ENCODE assay signal across 8 mouse cellular contexts in genomic region chr16:30599491-30600268, GRCm38 (mm10). TPM values are rescaled to one million over a fixed set of nuclear protein-coding genes. Genes with fewer than 3 reads are reported as not detected.
A peak's percentile ranks its signal among the peaks of the same experiment; 100 is the strongest.
DNase-seq lines count a peak whose midpoint lies in the region; ATAC-seq lines count a peak whose summit lies in the region.

Gene Fam43a (plus strand): TSS chr16:30599723.

- peak within 1 kb of the TSS; percentile 79 for H3K9ac ChIP-seq in hindbrain, embryonic 13.5 days

- H3K27ac ChIP-seq in hindbrain, embryonic 13.5 days = peak within 1 kb of the TSS; percentile 74

- H3K4me3 ChIP-seq in hindbrain, embryonic 13.5 days = peak within 1 kb of the TSS; percentile 71

- DNase-seq in NIH3T3 (ENCODE audit: low read depth) = peak; percentile 95
- peak; percentile 94 for DNase-seq in cerebellum, adult 9-11 months
- DNase-seq in frontal cortex, postnatal 25 days (ENCODE audit: low spot score in 2 of 2) = peak; percentile 69 to 76
- DNase-seq in left cerebral cortex, adult 11 months (ENCODE audit: low spot score) = peak; percentile 69
- DNase-seq in lung, postnatal 4 days = peak; percentile 93 to 94
- peak; percentile 97 for DNase-seq in retina, postnatal 1 day
- DNase-seq in thymus, postnatal 4 days = peak; percentile 80

- peak within 1 kb of the TSS; percentile 94 for H3K4me2 ChIP-seq in hindbrain, embryonic 13.5 days

- H3K36me3 ChIP-seq in hindbrain, embryonic 13.5 days = no peaks in the 10 kb centered on the region

- ATAC-seq in hindbrain, embryonic 13.5 days (ENCODE audit: low FRiP score) = peak; percentile 74

- peaks cover 54% of the 10 kb centered on the region for H3K4me1 ChIP-seq in hindbrain, embryonic 13.5 days (replicated peaks)

- H3K27me3 ChIP-seq in hindbrain, embryonic 13.5 days = peaks cover 36% of the 10 kb centered on the region

- under 1% methylated on average over 63 of the region's 63 CpGs for WGBS in hindbrain, embryonic 13.5 days

- no peaks in the 10 kb centered on the region for H3K9me3 ChIP-seq in hindbrain, embryonic 13.5 days

RNA-seq across cellular contexts. Expression of gene Fam43a, which starts in this region (rescaled TPM):
- polyA plus RNA-seq in hindbrain, embryonic 13.5 days (2015; fragmentation: Nextera tagmentation; extraction: Ambion mirVana) = 15.9 and 16.2 TPM in 2 replicates

Comparison
In these comparisons a context has a peak if more than half of its experiments do, and no peak if none do; other contexts are left out.
1. Peak in every context shown above with its lines: DNase-seq, ATAC-seq, H3K4me3 ChIP-seq and H3K27ac ChIP-seq.